Mouse (Mus musculus): Measurements from ENCODE around the gene Slitrk3.

GRCm38 (mm10) chr3:73053451-73053931 is 4.1 kb downstream of the Slitrk3 start:
- no peak for TF ChIP-seq CTCF (conservative IDR thresholded peaks at IDR 0.05; ENCODE audit: insufficient read depth, insufficient read length, low read depth, low read length)
- TF ChIP-seq POLR2A (IDR thresholded peaks at IDR 0.05; ENCODE audit: low read depth, low read length) = no peak
